Mouse (Mus musculus) gastrocnemius, postnatal 25 days (tissue): ENCODE data around the gene Lclat1. TPM values are rescaled to one million over a fixed set of nuclear protein-coding genes. Genes with fewer than 3 reads are reported as not detected.

Experiments
- DNase-seq: peaks from one replicate; pipeline ENCODE4 v3.0.0; 2022
- total RNA-seq, 2 experiments: library from RNA; stranded (reverse); gene quantifications; 1 replicate in 1 of 2; 2 replicates in 1 of 2; pipeline ENCODE4 v1.2.3; 2021

Gene Lclat1
- total RNA-seq, 2 experiments from 2014 or later = 12.6 to 14.9 TPM

- DNase-seq = no peak
Observed at GRCm38 (mm10) chr17:73087045-73087910, 20.5 kb upstream of the Lclat1 start.

DNA sequence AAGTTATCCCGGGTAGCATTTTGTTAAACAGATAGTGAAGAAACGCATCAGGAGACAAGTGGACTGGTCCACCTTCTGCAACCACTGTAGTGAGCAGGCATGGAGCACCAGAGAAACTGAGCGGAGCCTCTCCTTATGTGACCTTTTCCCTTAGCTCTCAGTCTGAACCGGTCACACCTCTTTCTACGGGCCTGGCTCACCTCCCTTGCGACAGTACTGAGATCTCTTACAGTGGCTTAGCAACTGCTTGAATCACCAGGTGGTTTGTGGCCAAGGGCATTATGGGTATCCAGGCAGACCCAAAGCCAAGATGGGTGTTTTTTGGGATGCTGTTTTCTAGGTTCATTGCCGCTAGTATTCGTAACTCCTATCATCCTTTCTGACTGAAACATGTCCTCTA is 16.4 kb upstream of the Lclat1 start:
- no peak for DNase-seq

- DNase-seq = no peak
Observed at GRCm38 (mm10) chr17:73092103-73093097, 15.4 kb upstream of the Lclat1 start.

DNA sequence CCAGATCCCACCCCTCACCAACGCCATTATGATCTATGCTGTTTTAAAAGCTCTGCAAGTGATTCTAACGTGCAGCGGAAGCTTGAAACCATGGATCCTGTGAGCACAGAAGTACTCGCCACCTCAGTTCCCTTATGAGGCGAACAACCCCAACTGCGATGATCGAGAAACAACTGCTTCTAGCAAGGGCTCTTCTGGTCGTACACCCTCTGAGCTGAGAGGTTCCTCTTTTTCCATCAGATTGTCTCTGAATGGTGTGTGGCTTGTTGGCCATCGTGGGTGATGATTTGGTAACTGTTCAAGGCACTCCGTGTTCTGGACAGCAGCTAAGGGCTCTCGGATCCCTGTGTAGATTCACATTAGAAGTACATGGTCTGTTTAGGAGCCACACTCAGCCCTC is 12.7 kb upstream of the Lclat1 start:
- no peak for DNase-seq

GRCm38 (mm10) chr17:73095585-73095984 is 12.2 kb upstream of the Lclat1 start:
- DNase-seq = no peak

- peak; percentile 13 for DNase-seq
Observed at GRCm38 (mm10) chr17:73096484-73096883, 11.3 kb upstream of the Lclat1 start.

GRCm38 (mm10) chr17:73098636-73099035 is 9.1 kb upstream of the Lclat1 start:
- DNase-seq = no peak

GRCm38 (mm10) chr17:73100396-73100795 is 7.4 kb upstream of the Lclat1 start:
- DNase-seq = no peak

GRCm38 (mm10) chr17:73102538-73102937 is 5.2 kb upstream of the Lclat1 start:
- DNase-seq = no peak

- DNase-seq = no peak
Observed at GRCm38 (mm10) chr17:73108170-73108887, 544 bp downstream of the Lclat1 start.

DNA sequence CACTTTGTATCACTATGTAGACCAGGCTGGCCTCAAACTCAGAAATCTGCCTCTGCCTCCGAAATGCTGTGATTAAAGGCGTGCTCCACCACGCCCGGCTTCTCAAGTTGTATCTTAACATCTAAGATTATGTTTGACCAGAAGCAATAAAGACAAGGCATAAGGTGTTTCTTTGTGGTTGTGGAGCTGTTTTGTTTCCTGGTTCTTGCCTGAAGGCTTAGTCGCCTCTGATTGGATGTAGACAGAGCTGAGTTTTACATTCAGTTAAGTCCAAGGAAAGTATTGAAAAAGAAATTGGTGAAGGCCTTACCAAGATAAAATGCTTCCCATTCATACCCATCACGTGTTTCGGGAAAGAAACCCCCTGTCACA is 1.1 kb downstream of the Lclat1 start:
- no peak for DNase-seq

DNA sequence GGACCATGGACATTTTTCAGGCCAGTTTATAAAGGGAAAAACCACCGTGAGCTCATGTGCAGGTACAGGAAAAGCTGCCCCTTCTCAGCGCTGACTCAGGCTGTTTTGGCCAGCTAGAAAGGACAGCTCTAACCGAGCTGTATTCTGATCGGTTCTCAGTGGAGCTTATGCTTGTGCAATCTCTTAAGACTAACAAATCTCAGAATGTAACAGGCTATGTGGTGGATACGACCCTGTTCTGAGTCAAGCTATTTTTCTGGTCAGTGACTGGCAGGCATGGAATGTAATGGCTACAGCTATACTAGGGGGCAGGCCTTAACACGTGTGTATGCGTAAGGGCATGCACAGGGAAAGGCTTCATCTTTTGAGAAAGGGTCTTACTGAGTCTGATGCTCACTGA is 4.3 kb downstream of the Lclat1 start:
- no peak for DNase-seq

DNA sequence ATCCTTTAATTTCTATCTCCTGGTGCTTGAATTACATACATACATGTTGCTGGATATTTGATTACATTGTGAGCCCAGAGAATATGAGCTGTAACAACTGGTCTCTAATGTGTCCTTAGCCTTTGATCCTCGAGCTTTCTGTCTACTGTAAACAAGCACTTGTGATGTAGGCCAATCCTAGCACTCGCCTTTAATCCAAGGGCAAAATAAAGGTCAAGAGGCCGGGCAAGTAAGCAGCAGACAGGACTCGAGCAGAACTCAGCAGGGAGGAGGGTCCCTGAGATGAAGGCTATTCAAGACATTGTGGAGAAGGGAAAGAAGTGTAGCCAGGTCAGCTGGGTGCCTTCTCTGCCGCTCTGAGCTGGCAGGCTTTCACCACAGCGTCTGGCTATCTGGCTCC is 4.8 kb downstream of the Lclat1 start:
- DNase-seq = no peak

GRCm38 (mm10) chr17:73113230-73113629 is 5.4 kb downstream of the Lclat1 start:
- DNase-seq = no peak

DNA sequence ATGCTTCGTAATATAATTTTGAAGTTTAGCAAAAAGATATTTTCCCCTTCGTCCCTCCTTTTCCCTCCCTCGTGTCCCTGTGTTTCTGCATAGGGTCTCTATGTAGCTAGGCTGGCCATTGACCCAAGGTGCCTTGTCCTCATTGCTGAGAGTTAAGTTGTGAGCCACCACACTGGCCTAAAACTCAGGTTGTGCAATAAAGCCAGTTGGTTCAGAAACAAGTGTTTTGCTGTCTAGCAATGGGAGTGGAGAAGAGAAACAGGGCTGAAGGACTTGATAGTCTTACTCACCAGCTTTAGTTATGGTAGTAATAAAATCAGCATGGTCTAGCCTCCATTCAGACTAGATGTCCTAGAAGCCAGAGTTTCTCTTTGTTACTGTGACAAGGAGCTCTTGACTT is 10.3 kb downstream of the Lclat1 start:
- DNase-seq = no peak

DNA sequence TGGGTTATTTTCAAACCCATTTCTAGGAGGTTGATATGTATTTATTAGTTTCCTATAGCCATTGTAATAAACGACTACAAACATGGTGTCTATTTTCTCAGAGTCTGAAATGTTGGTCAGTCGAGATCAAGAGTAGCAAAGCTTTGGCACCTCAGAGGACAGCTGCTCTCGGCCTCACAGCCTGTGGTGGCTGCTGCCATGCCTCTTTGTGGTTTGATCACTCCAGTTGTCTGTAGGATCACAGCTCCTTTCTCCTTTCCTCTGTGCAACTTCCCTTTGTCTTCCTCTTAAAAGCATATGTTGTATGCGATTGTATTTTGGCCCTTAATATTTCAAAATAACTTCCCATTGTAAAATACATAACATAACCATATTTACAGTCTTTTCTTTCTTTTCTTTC is 10.9 kb downstream of the Lclat1 start:
- no peak for DNase-seq

GRCm38 (mm10) chr17:73119150-73119549 is 11.4 kb downstream of the Lclat1 start:
- DNase-seq = no peak

GRCm38 (mm10) chr17:73120545-73120944 is 12.8 kb downstream of the Lclat1 start:
- DNase-seq = no peak

DNA sequence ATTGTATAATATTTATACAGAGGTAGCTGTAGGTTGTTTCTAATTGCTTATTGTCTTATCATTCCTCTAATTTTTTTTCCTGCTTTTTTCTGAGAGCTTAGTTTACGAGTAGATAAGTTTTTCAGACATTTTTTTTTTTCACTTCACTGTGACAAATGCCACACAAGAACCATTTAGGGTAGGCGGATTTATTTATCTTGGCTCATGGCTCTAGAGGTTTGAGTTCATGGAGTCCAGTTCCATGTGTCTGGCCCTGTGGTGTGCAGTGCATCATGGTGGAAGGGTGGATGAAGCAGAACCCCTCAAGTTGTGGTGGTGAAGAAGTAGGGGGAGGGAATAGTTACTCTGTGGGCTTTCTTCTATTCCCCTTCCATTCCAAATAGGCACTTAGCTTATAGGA is 13.9 kb downstream of the Lclat1 start:
- no peak for DNase-seq

GRCm38 (mm10) chr17:73126349-73126748 is 18.6 kb downstream of the Lclat1 start:
- no peak for DNase-seq

DNA sequence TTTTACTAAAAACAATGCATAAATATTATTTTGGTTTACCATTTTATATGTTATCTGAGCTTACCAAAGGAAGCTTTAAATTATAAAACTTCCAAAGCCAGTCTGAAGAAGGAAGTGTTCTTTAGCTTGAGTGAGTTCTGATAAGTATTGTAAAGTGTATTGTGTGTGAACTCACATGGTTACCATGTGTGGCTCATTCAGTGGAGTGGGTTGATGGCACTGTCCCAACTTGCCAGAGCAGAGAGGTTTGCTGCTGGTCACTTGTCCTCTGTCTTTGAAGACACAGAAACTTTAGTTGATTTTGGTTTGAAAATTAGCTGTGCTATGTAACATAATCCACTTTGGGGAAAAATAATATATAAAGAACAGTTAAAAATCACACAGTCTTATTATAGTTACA is 19.1 kb downstream of the Lclat1 start:
- DNase-seq = no peak
